Mouse (Mus musculus): ENCODE data around the gene Crip3. TPM values are rescaled to one million over a fixed set of nuclear protein-coding genes. Genes with fewer than 3 reads are reported as not detected.

Gene Crip3
- total RNA-seq, 2 experiments from 2014 or later: 1.9 to 2.0 TPM

DNA sequence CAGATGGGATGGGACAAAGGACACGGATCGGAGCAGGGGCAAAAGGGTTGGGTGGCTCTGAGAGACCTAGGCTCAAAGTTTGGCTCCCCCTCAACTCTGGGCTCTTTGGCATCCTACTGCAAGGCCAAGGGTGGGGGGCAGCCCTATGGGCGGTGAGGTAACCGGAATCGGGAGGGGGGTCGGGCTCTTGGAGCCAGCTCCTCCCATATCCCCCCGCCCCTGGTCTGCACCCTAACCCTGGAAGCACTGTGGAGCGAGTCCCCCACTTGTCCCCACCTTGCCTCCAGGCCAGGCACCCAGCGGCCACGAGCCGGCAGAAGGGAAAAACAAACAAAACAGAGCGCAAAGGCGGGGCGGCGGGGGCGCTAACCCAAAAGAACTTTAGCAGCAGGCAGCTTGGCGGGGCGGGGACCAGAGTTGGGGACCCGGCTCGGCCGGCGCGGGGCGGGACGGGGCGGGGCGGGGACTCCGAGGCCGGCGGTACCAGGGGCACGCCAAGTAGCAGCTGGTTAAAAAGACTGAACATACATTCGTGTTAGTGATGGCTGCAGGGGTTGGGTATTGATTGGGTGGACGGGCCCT, 26.5 kb downstream of the Crip3 start:
- peak; percentile 51 for DNase-seq

DNA sequence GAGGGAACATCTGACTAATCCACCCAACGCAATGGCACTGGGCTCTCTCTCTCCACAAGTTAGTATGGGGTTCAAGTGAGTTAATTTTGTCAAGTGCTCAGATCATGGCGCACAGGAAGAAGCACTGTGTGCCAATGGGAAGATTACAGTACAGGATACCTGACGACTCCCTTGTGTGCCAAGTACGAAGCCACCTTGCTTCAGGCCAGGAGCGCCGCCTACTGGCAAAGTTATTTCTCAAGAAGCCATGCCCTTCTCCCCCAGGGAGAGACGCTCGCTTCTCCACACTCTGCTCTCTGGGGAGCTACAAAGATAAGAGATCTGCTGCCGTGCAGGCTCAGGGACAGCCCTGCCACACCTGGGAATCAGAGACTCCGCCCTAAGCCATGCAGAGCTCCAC, 29.1 kb downstream of the Crip3 start:
- peak; percentile 64 for DNase-seq

DNA sequence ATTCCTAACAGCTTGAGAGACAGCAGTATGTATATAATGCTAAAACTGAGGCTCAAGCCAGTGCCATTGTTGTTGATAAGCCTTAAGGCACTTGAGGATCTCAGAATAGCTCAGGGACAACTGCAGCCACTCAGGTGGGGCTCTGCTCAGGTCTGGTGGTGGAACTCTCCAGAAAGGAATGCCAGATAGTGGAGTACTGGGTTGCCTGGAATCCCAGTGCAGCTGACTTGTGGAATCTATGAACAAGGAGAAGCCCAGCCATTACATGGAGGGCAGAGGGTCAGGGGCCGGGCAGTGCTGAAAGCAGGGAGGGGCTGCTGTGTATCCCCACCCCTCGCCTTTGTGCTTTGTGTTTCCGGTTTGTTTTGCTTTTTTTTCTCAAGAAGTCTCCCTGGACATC, 29.7 kb downstream of the Crip3 start:
- no peak for DNase-seq

DNA sequence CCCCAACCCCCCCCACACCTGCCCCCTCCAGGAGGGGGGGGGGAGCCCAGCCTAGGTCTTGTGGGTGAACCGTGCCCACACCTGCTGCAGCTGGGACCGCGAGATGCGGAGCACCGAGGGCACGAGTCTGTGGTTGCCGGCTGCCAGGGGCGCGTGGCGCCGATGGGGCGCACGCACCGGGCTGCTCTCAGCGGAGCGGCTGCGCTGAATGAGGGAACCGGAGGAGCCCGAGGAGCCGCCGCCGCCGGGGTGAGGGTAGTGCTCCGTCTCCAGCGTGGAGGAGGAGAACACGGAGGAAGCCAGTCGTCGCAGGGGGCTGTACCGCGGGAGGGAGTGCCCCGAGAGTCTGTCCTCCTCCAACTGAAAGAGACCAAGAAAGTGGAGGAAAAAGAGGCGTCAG, 31.9 kb downstream of the Crip3 start:
- no peak for DNase-seq

DNA sequence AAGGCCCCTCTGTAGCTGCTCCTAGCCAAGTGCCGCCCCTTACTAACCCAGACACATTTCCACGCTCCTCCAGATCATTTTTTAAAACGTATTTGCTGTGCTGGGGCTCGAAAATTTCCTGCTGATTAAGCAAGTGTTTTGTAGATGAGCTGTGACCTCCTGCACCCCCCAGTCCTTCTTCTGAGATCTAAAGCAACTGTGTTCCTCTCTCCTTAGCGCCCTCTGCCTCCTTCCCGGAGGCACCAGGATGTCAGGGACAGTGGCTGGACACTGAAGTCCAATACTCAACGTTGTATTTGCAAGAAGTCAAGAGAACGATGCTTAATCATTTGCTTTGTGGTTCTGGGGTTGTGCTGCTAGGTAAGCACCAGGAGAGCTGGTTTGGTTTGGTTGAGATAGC, 32.6 kb downstream of the Crip3 start:
- no peak for DNase-seq

DNA sequence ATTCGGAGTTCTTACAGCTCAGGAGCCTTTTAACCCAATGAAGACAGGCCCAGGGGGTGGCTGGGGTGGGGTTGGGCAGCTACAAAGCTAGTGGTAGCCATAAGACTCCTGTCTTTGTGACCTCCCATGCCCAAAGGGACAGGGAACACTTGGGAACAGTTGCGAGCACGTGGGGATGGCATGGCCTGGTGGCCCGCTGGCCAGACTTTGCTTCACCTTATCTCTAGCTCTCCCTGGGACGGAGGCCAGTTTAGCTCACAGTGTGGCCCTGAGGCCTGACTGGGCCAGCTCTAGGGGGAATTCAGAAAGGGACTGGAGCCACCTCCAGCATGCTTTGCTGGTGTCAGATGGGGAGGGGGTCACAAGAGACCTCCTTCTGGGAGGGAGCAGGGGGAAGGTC, 33.5 kb downstream of the Crip3 start:
- no peak for DNase-seq

DNA sequence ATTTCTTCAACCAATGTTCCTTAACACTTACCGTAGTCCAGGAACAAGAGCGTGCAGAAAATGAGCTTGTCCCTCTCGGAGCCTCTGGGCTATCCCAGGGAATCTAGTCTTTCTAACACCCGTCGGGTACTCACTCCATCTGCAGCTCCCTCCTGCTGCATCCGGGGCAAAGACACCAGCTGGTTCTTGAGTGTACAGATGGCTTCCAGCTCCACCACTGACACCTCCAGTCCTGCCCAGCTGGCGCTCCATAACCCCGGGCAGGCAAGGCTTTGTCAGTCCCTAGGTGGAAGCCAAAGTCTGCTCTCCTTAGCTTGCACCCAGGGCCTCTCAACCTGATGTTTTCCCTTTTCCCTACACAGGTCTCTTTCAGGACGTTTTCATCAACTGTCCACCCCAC, 39.1 kb downstream of the Crip3 start:
- no peak for DNase-seq

DNA sequence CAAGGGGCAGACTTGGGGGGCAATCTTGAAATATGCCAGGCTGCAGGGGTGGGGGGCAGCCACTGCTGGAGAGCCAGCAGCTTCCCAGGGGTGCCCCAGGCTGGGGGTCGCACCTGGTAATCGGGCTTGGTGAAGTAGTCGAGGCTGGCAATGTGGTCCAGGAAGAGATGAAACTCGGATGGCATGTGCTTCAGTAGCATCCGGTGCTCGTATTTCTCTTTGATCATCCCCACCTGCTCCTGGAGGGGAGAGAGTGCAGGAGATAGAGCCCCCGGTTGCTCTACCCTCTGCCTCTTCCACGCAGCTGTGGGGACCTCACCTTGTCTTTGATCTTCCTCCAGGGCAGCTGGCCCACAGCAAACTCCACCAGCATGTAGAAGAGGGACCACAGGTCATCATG, 47.9 kb downstream of the Crip3 start:
- no peak for DNase-seq

DNA sequence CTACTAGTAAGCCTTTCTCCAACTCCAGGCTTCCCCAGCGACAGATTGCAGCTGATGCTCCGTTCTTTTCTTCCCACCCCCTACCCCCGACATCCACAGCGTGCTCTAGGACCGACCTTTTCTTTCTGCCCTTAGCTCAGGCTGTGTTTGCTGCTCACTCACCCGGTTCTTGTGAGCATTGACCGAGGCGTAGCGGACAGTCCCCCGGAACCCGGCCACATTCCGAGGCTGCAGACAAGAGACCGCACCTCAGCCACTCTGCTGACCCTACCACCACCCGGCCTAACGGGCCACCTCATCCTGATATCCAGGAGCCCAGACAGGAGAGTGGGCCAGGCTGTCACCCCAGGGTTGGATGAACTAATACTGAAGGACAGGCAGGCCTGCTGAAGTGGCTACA, 48.6 kb downstream of the Crip3 start:
- DNase-seq: no peak

Other genes starting within 250 kb of the Crip3 start
- 10 to 100 TPM; 13.7 to 14.9 TPM for gene Polh, start 226.3 kb upstream of the Crip3 start, total RNA-seq (2021)
- 10 to 100 TPM; 15.8 to 18.8 TPM for gene Xpo5, start 226.1 kb upstream of the Crip3 start, total RNA-seq (2021)
- 10 to 100 TPM; 18.5 to 21.8 TPM for gene Polr1c, start 180.9 kb upstream of the Crip3 start, total RNA-seq (2021)
- 10 to 100 TPM; 53.6 to 66.6 TPM for gene Yipf3, start 180.8 kb upstream of the Crip3 start, total RNA-seq (2021)
- under 1 TPM; 0.54 to 0.79 TPM for gene Lrrc73, start 175.4 kb upstream of the Crip3 start, total RNA-seq (2021)
- gene Tjap1, start 145.9 kb upstream of the Crip3 start, total RNA-seq (2021): 10 to 100 TPM; 42.3 to 64.0 TPM
- under 1 TPM; 0.35 to 0.79 TPM for gene Dlk2, start 131.5 kb upstream of the Crip3 start, total RNA-seq (2021)
- gene Abcc10, start 100.6 kb upstream of the Crip3 start, total RNA-seq (2021): 1 to 10 TPM; 3.5 to 4.2 TPM
- 10 to 100 TPM; 17.5 to 24.1 TPM for gene Zfp318, start 45.2 kb upstream of the Crip3 start, total RNA-seq (2021)
- under 1 TPM in 1 of 2 experiments, not detected in 1; 0.36 TPM for gene Slc22a7, start 9.5 kb downstream of the Crip3 start, total RNA-seq (2021)
- 1 to 10 TPM; 3.9 to 4.5 TPM for gene Ttbk1, start 58.7 kb downstream of the Crip3 start, total RNA-seq (2021)
- gene Dnph1, start 67.8 kb downstream of the Crip3 start, total RNA-seq (2021): 1 to 10 TPM; 4.9 to 5.2 TPM
- gene Cul9, start 117.5 kb downstream of the Crip3 start, total RNA-seq (2021): 10 to 100 TPM; 11.3 to 11.5 TPM
- 10 to 100 TPM; 66.9 to 75.5 TPM for gene Srf, start 127.2 kb downstream of the Crip3 start, total RNA-seq (2021)
- gene Ptk7, start 200.6 kb downstream of the Crip3 start, total RNA-seq (2021): 10 to 100 TPM; 12.6 to 19.3 TPM
- 10 to 100 TPM; 18.7 to 19.5 TPM for gene Klc4, start 217.1 kb downstream of the Crip3 start, total RNA-seq (2021)
- 100 to 1,000 TPM; 101 to 117 TPM for gene Mrpl2, start 217.3 kb downstream of the Crip3 start, total RNA-seq (2021)
- 10 to 100 TPM; 39.8 to 50.5 TPM for gene Cul7, start 221.4 kb downstream of the Crip3 start, total RNA-seq (2021)
- 10 to 100 TPM; 12.8 to 18.2 TPM for gene Rrp36, start 245.4 kb downstream of the Crip3 start, total RNA-seq (2021)
- gene Mea1, start 249.9 kb downstream of the Crip3 start, total RNA-seq (2021): 10 to 100 TPM; 70.0 to 81.0 TPM

Measured in gastrocnemius, postnatal 10 days (tissue).